Comparison of ENCODE assay signal across 24 mouse cellular contexts in the genomic region with DNA sequence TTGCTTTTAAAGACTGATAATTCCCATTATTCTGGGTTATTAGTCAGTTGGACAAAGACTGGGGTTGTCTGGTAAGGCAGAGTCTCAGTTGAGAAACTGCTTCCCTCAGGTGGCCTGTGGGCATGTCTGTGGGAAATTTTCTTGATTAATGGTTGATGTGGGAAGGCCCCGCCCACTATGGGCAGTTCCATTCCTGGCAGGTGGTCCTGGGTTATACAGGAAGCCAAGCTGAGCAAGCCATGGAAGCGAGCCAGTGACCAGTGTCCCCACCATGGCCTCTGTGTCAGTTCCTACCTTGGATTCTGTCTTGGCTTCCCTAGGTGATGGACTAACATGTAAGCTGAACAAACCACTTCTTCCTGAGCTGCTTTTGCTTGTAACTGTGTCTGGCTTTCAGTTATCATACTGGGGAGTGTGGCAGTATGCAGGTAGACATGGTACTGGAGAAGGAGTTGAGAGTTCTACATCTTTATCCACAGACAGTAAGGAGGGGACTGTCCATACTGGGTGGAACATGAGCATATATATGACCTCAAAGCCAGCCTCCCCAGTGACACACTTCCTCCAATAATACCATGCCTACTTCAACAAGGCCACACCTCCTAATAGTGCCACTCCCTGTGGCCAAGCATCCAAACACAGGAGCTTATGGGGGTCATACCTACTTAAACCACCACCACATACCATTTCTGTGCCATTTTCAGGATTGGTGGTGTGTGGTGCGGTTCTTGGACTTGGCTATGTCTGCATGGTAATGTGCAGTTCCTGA. TPM values are rescaled to one million over a fixed set of nuclear protein-coding genes. Genes with fewer than 3 reads are reported as not detected.
A peak's percentile ranks its signal among the peaks of the same experiment; 100 is the strongest.
DNase-seq lines count a peak whose midpoint lies in the region; ATAC-seq lines count a peak whose summit lies in the region.
"Had no signal": no experiment of that assay in that cellular context is flagged by ENCODE, and none has a peak within 500 bp of the region (broad histone marks: within the 10 kb centered on the region; RNA-seq: fewer than 3 reads in every experiment).

No protein-coding gene starts in this region.

- no peaks in the 10 kb centered on the region for H3K9me3 ChIP-seq in kidney, embryonic 16.5 days (ENCODE audit: low read length)
- no peaks in the 10 kb centered on the region for H3K9me3 ChIP-seq in limb, embryonic 10.5 days (replicated peaks)
- H3K9me3 ChIP-seq: embryonic facial prominence, embryonic 13.5 days; G1E; heart, embryonic 10.5 days; hindbrain, embryonic 13.5 days; limb, embryonic 13.5 days had no signal

- peak; percentile 87 for DNase-seq in heart, adult 11 months
- no peak for DNase-seq in heart, adult 18-20 months
- DNase-seq in kidney, adult 9 months: no peak
- DNase-seq in testis, postnatal 10 days (ENCODE audit: low spot score): peak; percentile 45
- no peak for DNase-seq in testis, postnatal 14 days (ENCODE audit: low spot score)
- no peak for DNase-seq in limb, embryonic 10.5 days (ENCODE audit: low spot score)

- H3K4me2 ChIP-seq in kidney, embryonic 16.5 days (replicated peaks; ENCODE audit: low read depth, low read length): no peak overlapping the region
- H3K4me2 ChIP-seq: embryonic facial prominence, embryonic 13.5 days; hindbrain, embryonic 13.5 days; limb, embryonic 13.5 days had no signal

- H3K27me3 ChIP-seq in kidney, embryonic 16.5 days (ENCODE audit: insufficient read depth, low read length): no peaks in the 10 kb centered on the region
- H3K27me3 ChIP-seq in limb, embryonic 10.5 days (ENCODE audit: low read depth, poor library complexity, severe bottlenecking): no peaks in the 10 kb centered on the region
- H3K27me3 ChIP-seq: embryonic facial prominence, embryonic 13.5 days; hindbrain, embryonic 13.5 days; limb, embryonic 13.5 days had no signal

- H3K4me3 ChIP-seq in kidney, embryonic 16.5 days (ENCODE audit: low read length): no peak overlapping the region
- no peak overlapping the region for H3K4me3 ChIP-seq in limb, embryonic 10.5 days
- H3K4me3 ChIP-seq: embryonic facial prominence, embryonic 13.5 days; heart, embryonic 10.5 days; hindbrain, embryonic 13.5 days; limb, embryonic 13.5 days; myocyte had no signal

- ATAC-seq in kidney, embryonic 16.5 days (ENCODE audit: low FRiP score, low TSS enrichment): peak; percentile 56; the same call in 1 of the 2 replicates
- 0 out of 2 replicates have a peak, but pooled peaks have one; percentile 32 for ATAC-seq in megakaryocyte-erythroid progenitor cell, adult 5-6 weeks (replicated peaks; ENCODE audit: low FRiP score, low TSS enrichment, poor library complexity, severe bottlenecking)

- H3K27ac ChIP-seq in kidney, embryonic 16.5 days (ENCODE audit: low read length): no peak overlapping the region
- no peak overlapping the region for H3K27ac ChIP-seq in limb, embryonic 10.5 days
- H3K27ac ChIP-seq: embryonic facial prominence, embryonic 13.5 days; heart, embryonic 10.5 days; hindbrain, embryonic 13.5 days; limb, embryonic 13.5 days had no signal

- 63% methylated on average over 3 of the region's 3 CpGs for WGBS in kidney, embryonic 16.5 days
- 59% methylated on average over 3 of the region's 3 CpGs for WGBS in limb, embryonic 10.5 days

- no peaks in the 10 kb centered on the region for H3K4me1 ChIP-seq in kidney, embryonic 16.5 days (ENCODE audit: insufficient read depth, low read length)
- no peaks in the 10 kb centered on the region for H3K4me1 ChIP-seq in limb, embryonic 10.5 days
- H3K4me1 ChIP-seq: embryonic facial prominence, embryonic 13.5 days; heart, embryonic 10.5 days; hindbrain, embryonic 13.5 days; limb, embryonic 13.5 days had no signal

- no peak overlapping the region for H3K9ac ChIP-seq in kidney, embryonic 16.5 days (replicated peaks; ENCODE audit: low read length)
- H3K9ac ChIP-seq: embryonic facial prominence, embryonic 13.5 days; hindbrain, embryonic 13.5 days; limb, embryonic 13.5 days had no signal

- H3K36me3 ChIP-seq in kidney, embryonic 16.5 days (ENCODE audit: insufficient read depth, low read length): no peaks in the 10 kb centered on the region
- no peaks in the 10 kb centered on the region for H3K36me3 ChIP-seq in limb, embryonic 10.5 days
- H3K36me3 ChIP-seq: embryonic facial prominence, embryonic 13.5 days; G1E; heart, embryonic 10.5 days; hindbrain, embryonic 13.5 days; limb, embryonic 13.5 days had no signal

RNA-seq across cellular contexts. Expression of a gene that starts 14.1 kb away (rescaled TPM):
- not detected for total RNA-seq in heart, adult 18-20 months (2021)
- polyA plus RNA-seq in kidney, embryonic 16.5 days (2015; fragmentation: Nextera tagmentation; extraction: Ambion mirVana): 0.14 and 0.30 TPM in 2 replicates
- not detected in 2 replicates for total RNA-seq in megakaryocyte-erythroid progenitor cell, adult 5-6 weeks (2014; fragmentation: Nextera tagmentation)
- not detected in 2 replicates for total RNA-seq in megakaryocyte-erythroid progenitor cell, adult 5-6 weeks (2017)
- polyA plus RNA-seq in limb, embryonic 10.5 days (2016; fragmentation: Nextera tagmentation; extraction: Ambion mirVana): not detected in 2 replicates
- total RNA-seq: adrenal gland, postnatal 14 days; gastrocnemius, postnatal 25 days; layer of hippocampus, postnatal 25 days; left cerebral cortex, postnatal 10 days had no signal
- polyA plus RNA-seq: brain, embryonic 14.5 days; embryonic facial prominence, embryonic 13.5 days; forebrain, embryonic 14.5 days; G1E; heart, embryonic 10.5 days; heart, postnatal 0 days; hindbrain, embryonic 13.5 days; limb, embryonic 13.5 days; liver, embryonic 16.5 days; myocyte; neural tube, embryonic 14.5 days; testis, adult 2 months had no signal

RNA-seq across cellular contexts. Expression of a gene that starts 20.0 kb away (rescaled TPM):
- total RNA-seq in heart, adult 18-20 months (2021): under 1 TPM; 0.20 to 0.41 TPM
- not detected in 2 replicates for polyA plus RNA-seq in kidney, embryonic 16.5 days (2015; fragmentation: Nextera tagmentation; extraction: Ambion mirVana)
- not detected in 2 replicates for total RNA-seq in megakaryocyte-erythroid progenitor cell, adult 5-6 weeks (2014; fragmentation: Nextera tagmentation)
- total RNA-seq in megakaryocyte-erythroid progenitor cell, adult 5-6 weeks (2017): not detected in 2 replicates
- not detected in 2 replicates for polyA plus RNA-seq in limb, embryonic 10.5 days (2016; fragmentation: Nextera tagmentation; extraction: Ambion mirVana)
- total RNA-seq: gastrocnemius, postnatal 25 days; layer of hippocampus, postnatal 25 days had no signal
- polyA plus RNA-seq: brain, embryonic 14.5 days; forebrain, embryonic 14.5 days; G1E; hindbrain, embryonic 13.5 days; limb, embryonic 13.5 days had no signal

RNA-seq across cellular contexts. Expression of a gene that starts 22.4 kb away (rescaled TPM):
- total RNA-seq in heart, adult 18-20 months (2021): not detected
- polyA plus RNA-seq in kidney, embryonic 16.5 days (2015; fragmentation: Nextera tagmentation; extraction: Ambion mirVana): 0.44 TPM in 1 of 2 replicates, not detected in the other
- not detected in 2 replicates for total RNA-seq in megakaryocyte-erythroid progenitor cell, adult 5-6 weeks (2014; fragmentation: Nextera tagmentation)
- not detected in 2 replicates for total RNA-seq in megakaryocyte-erythroid progenitor cell, adult 5-6 weeks (2017)
- polyA plus RNA-seq in limb, embryonic 10.5 days (2016; fragmentation: Nextera tagmentation; extraction: Ambion mirVana): not detected in 2 replicates
- total RNA-seq: adrenal gland, postnatal 14 days; gastrocnemius, postnatal 25 days; layer of hippocampus, postnatal 25 days; left cerebral cortex, postnatal 10 days had no signal
- polyA plus RNA-seq: brain, embryonic 14.5 days; embryonic facial prominence, embryonic 13.5 days; forebrain, embryonic 14.5 days; G1E; heart, embryonic 10.5 days; heart, postnatal 0 days; hindbrain, embryonic 13.5 days; limb, embryonic 13.5 days; liver, embryonic 16.5 days; myocyte; neural tube, embryonic 14.5 days had no signal

RNA-seq across cellular contexts. Expression of a gene that starts 29.9 kb away (rescaled TPM):
- total RNA-seq in heart, adult 18-20 months (2021): not detected
- 9.0 and 10.2 TPM in 2 replicates for polyA plus RNA-seq in kidney, embryonic 16.5 days (2015; fragmentation: Nextera tagmentation; extraction: Ambion mirVana)
- total RNA-seq in megakaryocyte-erythroid progenitor cell, adult 5-6 weeks (2014; fragmentation: Nextera tagmentation): not detected in 2 replicates
- total RNA-seq in megakaryocyte-erythroid progenitor cell, adult 5-6 weeks (2017): 0.99 and 5.2 TPM in 2 replicates
- 0.30 TPM in 1 of 2 replicates, not detected in the other for polyA plus RNA-seq in limb, embryonic 10.5 days (2016; fragmentation: Nextera tagmentation; extraction: Ambion mirVana)
- total RNA-seq: adrenal gland, postnatal 14 days; G1E; gastrocnemius, postnatal 25 days; layer of hippocampus, postnatal 25 days; left cerebral cortex, postnatal 10 days had no signal
- polyA plus RNA-seq: brain, embryonic 14.5 days; embryonic facial prominence, embryonic 13.5 days; forebrain, embryonic 14.5 days; G1E; heart, postnatal 0 days; hindbrain, embryonic 13.5 days; limb, embryonic 13.5 days; myocyte; neural tube, embryonic 14.5 days; testis, adult 2 months had no signal

RNA-seq across cellular contexts. Expression of a gene that starts 46.7 kb away (rescaled TPM):
- total RNA-seq in heart, adult 18-20 months (2021): not detected
- not detected in 2 replicates for polyA plus RNA-seq in kidney, embryonic 16.5 days (2015; fragmentation: Nextera tagmentation; extraction: Ambion mirVana)
- not detected in 2 replicates for total RNA-seq in megakaryocyte-erythroid progenitor cell, adult 5-6 weeks (2014; fragmentation: Nextera tagmentation)
- total RNA-seq in megakaryocyte-erythroid progenitor cell, adult 5-6 weeks (2017): not detected in 2 replicates
- not detected in 2 replicates for polyA plus RNA-seq in limb, embryonic 10.5 days (2016; fragmentation: Nextera tagmentation; extraction: Ambion mirVana)
- total RNA-seq: adrenal gland, postnatal 14 days; gastrocnemius, postnatal 25 days; layer of hippocampus, postnatal 25 days; left cerebral cortex, postnatal 10 days had no signal
- polyA plus RNA-seq: brain, embryonic 14.5 days; embryonic facial prominence, embryonic 13.5 days; forebrain, embryonic 14.5 days; G1E; heart, embryonic 10.5 days; heart, postnatal 0 days; hindbrain, embryonic 13.5 days; liver, embryonic 16.5 days; myocyte; neural tube, embryonic 14.5 days had no signal

Comparison
In these comparisons a context has a peak if more than half of its experiments do, and no peak if none do; other contexts are left out.
1. DNase-seq: peak in heart, adult 11 months (single experiment) and testis, postnatal 10 days (single experiment); none in heart, adult 18-20 months (0 of 2), kidney, adult 9 months (single experiment), testis, postnatal 14 days (single experiment) and limb, embryonic 10.5 days (single experiment).